Mouse (Mus musculus) midbrain, embryonic 10.5 days (tissue): ENCODE measurements around the gene Dab1. TPM values are rescaled to one million over a fixed set of nuclear protein-coding genes. Genes with fewer than 3 reads are reported as not detected.

ENCODE experiments used
- DNase-seq: peaks from one replicate; pipeline ENCODE4 v3.0.0-alpha.2; 2017; ENCODE audit warnings: low spot score
- H3K27ac ChIP-seq: fragments of 300-500 bp; sonication (generic); replicated peaks from 2 replicates; pipeline ENCODE4 v1.5.1; 2016; ENCODE audit warnings: mild to moderate bottlenecking
- H3K27me3 ChIP-seq: fragments of 300-500 bp; sonication (generic); 2 replicates; pipeline ENCODE4 v1.6.1; 2016; ENCODE audit warnings: low read depth, mild to moderate bottlenecking; ENCODE audit not compliant: poor library complexity, severe bottlenecking
- H3K36me3 ChIP-seq: fragments of 300-500 bp; sonication (generic); 2 replicates; pipeline ENCODE4 v1.6.1; 2016; ENCODE audit warnings: mild to moderate bottlenecking, moderate library complexity
- H3K4me1 ChIP-seq: fragments of 300-500 bp; sonication (generic); 2 replicates; pipeline ENCODE4 v1.6.1; 2016
- H3K4me3 ChIP-seq: fragments of 300-500 bp; sonication (generic); 2 replicates; pipeline ENCODE4 v1.5.1; 2016; ENCODE audit warnings: mild to moderate bottlenecking, moderate library complexity
- H3K9me3 ChIP-seq: fragments of 300-500 bp; sonication (generic); replicated peaks from 2 replicates; pipeline ENCODE4 v1.6.1; 2016; ENCODE audit warnings: mild to moderate bottlenecking
- WGBS: fragments of 180-500 bp; shearing (Covaris S2); methylation state at CpG from one replicate; pipeline ENCODE4 v1.1.7; 2016; 5-methylcytosine and 5-hydroxymethylcytosine counted together
- polyA plus RNA-seq: library from polyadenylated mRNA; unstranded; fragments of >200 nt; fragmentation: Nextera tagmentation; extraction: Ambion mirVana; gene quantifications from 2 replicates; pipeline ENCODE4 v1.2.1, GENCODE M21; 2016

Dab1 gene
- polyA plus RNA-seq, 1 experiment from 2014 or later, result 27.0 TPM

DNA sequence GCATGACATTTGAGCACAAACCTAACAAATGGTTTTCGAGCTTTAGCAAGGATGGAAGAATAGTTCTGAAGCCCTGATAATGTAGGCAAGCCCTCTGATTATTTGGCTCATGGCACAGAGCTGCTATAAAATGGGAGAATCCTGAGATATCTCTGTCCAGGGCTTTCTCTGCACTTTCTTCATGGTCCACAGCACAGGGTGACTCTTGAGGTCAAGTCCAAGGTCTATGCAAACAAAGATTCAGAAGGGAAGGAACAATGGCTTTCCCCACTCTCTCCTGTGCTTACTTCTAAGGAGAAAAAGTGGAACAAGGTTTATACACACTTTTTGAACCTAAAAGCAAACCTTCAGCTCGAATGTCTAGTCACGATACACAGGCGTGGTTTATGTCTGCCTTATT, 1061.3 kb downstream of the Dab1 start:
- peaks cover 15% of the 10 kb centered on the region; the same call in 1 of the 2 replicates for H3K4me1 ChIP-seq
- no peak for DNase-seq
- no peaks in the 10 kb centered on the region for H3K9me3 ChIP-seq
- no peak overlapping the region for H3K27ac ChIP-seq
- WGBS, result 89% methylated on average over 4 of the region's 4 CpGs
- H3K36me3 ChIP-seq, result no peaks in the 10 kb centered on the region
- no peak overlapping the region for H3K4me3 ChIP-seq
- no peaks in the 10 kb centered on the region for H3K27me3 ChIP-seq

DNA sequence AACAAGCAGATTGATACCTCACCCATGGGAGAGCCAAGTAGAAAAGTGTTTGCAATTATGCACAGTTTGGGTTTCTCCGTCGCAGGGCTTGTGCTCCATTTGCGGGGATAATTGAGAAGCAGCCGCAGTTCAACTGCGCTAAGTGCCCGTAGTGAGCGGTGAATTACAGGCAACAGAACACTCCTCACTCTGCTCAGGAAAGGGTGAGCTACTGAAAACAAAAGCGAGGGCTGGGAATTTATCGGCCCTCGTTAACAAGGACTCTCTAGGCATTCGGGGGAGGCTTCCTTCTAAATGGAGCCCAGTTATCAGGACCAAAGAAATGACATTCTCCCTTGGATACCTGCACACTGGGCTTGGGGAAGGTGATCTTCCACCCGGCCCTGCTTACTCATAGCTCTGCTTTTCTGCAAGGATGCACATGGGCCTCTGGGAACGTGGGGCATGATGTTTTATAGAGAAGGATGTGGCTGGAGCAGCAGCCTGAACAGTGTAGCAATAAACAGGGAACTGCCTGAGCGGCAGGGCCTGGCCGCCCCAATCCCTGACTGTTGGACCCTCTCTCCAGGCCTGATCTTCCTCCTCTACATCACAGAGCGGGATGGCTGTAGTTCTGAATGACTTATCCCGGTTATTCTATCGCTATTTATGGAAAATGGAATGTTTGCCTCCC, 1067.1 kb downstream of the Dab1 start:
- DNase-seq, result no peak
- no peaks in the 10 kb centered on the region for H3K9me3 ChIP-seq
- H3K27ac ChIP-seq, result no peak overlapping the region

DNA sequence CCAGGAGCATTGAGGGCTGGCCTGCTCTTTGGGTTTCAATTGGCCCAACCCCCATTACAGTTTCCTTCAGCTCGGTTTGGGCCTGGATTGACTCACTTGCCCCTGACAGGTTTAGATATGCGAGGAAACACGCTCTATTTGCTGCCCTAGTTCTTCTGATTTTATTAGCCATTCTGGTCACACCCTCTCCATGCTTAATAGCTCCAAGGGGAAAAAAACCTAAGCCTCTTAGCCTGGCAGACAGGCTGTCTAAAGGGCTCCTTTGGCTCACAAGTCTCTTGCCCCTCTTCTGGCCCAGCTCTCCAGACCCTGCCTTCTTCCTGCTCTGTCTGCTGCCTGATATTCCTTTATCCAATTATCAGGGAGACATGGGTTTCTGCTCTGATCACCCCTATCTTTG, 1069.9 kb downstream of the Dab1 start:
- H3K27me3 ChIP-seq, result no peaks in the 10 kb centered on the region
- H3K27ac ChIP-seq, result peak overlapping the region; percentile 7; the same call in 1 of the 2 replicates
- H3K36me3 ChIP-seq, result no peaks in the 10 kb centered on the region
- no peak overlapping the region for H3K4me3 ChIP-seq
- 56% methylated on average over 3 of the region's 3 CpGs for WGBS
- no peaks in the 10 kb centered on the region for H3K9me3 ChIP-seq
- peaks cover 20% of the 10 kb centered on the region for H3K4me1 ChIP-seq
- DNase-seq, result no peak

More for the DNA sequence above, 1067.1 kb downstream of the Dab1 start:
- Histone ChIP-seq H3K4me1 (peaks cover 20% of the 10 kb centered on the region), H3K27me3 (no peaks in the 10 kb centered on the region), H3K36me3 (no peaks in the 10 kb centered on the region), H3K4me3 (no peak overlapping the region)
- WGBS, result 73% methylated on average over 18 of the region's 18 CpGs

DNA sequence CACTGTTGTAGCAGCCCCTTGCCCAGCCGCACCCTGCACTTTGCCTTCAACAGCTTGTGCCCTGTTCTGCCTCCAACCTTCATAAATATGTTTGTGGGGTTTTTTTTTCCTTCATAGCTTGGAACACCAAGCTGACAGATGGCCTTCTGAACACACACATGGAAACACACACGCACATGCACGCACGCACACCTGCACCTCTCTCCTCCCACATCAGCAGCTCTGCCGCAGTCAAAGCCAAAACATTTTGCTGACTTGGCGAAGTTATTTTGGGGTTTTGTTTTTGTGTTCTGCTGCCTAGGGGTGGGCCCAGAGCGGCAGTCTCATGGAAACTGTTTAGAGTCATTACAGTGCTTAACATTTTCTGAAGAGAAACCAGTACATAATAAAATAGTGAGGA, 1071.9 kb downstream of the Dab1 start:
- no peak overlapping the region for H3K27ac ChIP-seq
- no peaks in the 10 kb centered on the region for H3K27me3 ChIP-seq
- WGBS, result 95% methylated on average over 7 of the region's 7 CpGs
- no peak overlapping the region for H3K4me3 ChIP-seq
- H3K36me3 ChIP-seq, result no peaks in the 10 kb centered on the region
- no peak for DNase-seq
- H3K9me3 ChIP-seq, result no peaks in the 10 kb centered on the region
- H3K4me1 ChIP-seq, result peaks cover 17% of the 10 kb centered on the region

DNA sequence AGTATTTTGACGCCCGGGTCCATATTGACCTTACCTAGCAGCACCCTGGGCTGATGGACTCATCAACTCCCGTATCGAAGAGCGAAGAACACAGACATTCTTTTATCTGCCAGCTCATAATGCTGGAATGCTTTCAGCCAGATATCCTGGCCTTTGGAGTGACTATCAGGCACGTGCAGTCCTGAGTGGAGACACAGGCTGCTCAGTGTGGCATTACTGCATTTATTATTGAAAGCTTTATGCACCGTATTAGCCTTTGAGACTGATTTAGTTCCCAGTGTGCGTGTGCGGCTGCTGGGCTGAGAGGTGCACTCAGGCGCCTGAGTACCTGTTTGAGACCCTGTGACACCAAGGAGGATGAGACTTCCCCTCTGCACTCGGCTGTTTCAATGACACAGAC, 1075.0 kb downstream of the Dab1 start:
- H3K27me3 ChIP-seq, result no peaks in the 10 kb centered on the region
- H3K27ac ChIP-seq, result no peak overlapping the region
- no peaks in the 10 kb centered on the region for H3K36me3 ChIP-seq
- no peak for DNase-seq
- peaks cover 8% of the 10 kb centered on the region for H3K4me1 ChIP-seq
- 92% methylated on average over 11 of the region's 11 CpGs for WGBS
- no peaks in the 10 kb centered on the region for H3K9me3 ChIP-seq
- no peak overlapping the region for H3K4me3 ChIP-seq

DNA sequence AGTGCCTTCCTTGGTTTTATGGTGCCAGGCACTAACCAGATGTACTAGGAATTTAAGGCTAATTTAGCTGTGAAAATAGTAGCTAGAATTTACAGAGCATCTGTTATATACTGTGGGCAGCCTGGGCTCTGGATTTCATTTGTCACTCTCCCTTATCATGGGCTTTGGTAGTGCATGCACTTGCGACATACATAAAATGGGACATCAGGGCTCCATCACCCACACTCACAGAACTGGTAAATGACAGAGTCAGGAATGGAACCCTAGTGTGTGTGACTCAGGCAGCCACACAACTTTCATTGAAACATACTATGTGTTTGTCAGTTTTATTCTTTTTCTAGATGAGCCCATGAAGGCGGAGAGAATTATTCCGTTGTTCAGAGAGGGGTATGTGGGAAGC, 1077.4 kb downstream of the Dab1 start:
- Histone ChIP-seq H3K9me3 (no peaks in the 10 kb centered on the region), H3K27me3 (no peaks in the 10 kb centered on the region), H3K27ac (no peak overlapping the region), H3K4me1 (peaks cover 7% of the 10 kb centered on the region; the same call in 1 of the 2 replicates), H3K36me3 (no peaks in the 10 kb centered on the region), H3K4me3 (no peak overlapping the region)
- DNase-seq, result no peak
- 93% methylated on average over 3 of the region's 3 CpGs for WGBS

DNA sequence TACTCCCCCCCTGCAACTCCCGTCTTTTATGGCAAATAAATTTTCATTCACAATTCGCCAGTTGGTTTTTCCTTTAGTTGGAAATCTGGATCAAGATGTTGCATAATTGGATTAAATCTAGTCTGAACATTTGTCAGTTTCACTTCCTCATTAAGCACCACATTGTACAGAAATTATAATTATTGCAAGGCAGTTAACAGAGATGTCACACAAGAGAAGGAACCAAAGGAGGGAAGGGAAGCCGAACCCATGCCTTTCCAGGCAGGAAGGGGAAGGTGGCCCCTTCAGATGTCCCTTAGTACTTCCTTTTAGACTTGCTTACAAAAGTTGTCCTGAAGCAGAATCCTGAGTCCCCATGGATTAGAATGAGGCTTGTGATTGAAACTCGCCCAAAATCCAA, 1078.5 kb downstream of the Dab1 start:
- DNase-seq, result no peak
- H3K27ac ChIP-seq, result no peak overlapping the region
- H3K4me1 ChIP-seq, result peaks cover 7% of the 10 kb centered on the region; the same call in 1 of the 2 replicates
- H3K36me3 ChIP-seq, result no peaks in the 10 kb centered on the region
- 86% methylated on average over 4 of the region's 4 CpGs for WGBS
- no peaks in the 10 kb centered on the region for H3K27me3 ChIP-seq
- no peak overlapping the region for H3K4me3 ChIP-seq
- no peaks in the 10 kb centered on the region for H3K9me3 ChIP-seq

DNA sequence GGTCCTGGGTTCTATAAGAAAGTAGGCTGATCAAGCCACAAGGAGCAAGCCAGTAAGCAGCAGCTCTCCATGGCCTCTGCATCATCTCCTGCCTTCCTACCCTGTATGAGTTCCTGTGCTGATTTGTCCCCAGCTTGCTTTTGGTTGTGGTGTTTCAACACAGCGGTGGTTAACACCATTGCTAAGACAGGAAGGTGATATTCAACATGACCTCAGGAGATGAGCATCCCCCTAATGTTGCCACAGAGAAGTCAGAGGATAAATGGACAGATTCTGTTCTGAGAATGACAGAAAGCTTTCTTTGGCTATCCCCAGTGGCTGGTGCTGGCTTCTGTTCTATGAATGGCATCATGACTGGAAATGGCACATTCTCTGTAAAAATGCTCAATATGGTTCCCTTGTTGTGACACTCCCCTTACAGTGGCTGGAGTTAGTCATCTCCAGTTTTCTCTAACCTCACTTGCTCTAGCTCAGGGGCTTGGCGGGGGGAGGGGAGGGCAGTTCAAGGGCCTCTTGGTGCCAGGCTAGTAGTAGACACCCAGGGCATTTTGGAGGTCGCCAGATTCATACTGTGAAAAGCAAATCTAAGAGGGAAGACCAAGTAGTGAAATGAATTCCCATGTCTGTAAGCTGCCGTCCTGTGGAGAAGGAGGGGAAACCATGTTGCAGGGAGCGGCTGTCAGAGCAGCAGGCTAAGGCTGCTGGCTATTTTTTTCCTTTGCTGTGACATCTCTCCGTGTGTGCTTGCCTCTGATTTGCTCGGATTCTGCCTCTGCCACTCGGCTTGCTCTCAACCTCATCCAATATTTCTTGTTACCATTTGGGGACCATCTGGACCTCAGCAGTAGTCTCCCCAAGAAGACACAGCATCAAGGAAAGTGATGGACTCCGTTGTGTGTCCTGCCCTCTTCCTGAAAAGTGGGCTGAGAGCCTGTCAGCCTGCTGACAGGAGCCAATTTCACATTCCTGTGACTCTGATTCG, 1086.8 kb downstream of the Dab1 start:
- no peaks in the 10 kb centered on the region for H3K9me3 ChIP-seq
- H3K36me3 ChIP-seq, result no peaks in the 10 kb centered on the region
- no peak overlapping the region for H3K4me3 ChIP-seq
- peak overlapping the region; percentile 38; the same call in 1 of the 2 replicates for H3K27ac ChIP-seq
- peak; percentile 20 for DNase-seq
- WGBS, result 67% methylated on average over 10 of the region's 10 CpGs
- peaks cover 8% of the 10 kb centered on the region; the same call in 1 of the 2 replicates for H3K27me3 ChIP-seq
- H3K4me1 ChIP-seq, result peaks cover 22% of the 10 kb centered on the region

DNA sequence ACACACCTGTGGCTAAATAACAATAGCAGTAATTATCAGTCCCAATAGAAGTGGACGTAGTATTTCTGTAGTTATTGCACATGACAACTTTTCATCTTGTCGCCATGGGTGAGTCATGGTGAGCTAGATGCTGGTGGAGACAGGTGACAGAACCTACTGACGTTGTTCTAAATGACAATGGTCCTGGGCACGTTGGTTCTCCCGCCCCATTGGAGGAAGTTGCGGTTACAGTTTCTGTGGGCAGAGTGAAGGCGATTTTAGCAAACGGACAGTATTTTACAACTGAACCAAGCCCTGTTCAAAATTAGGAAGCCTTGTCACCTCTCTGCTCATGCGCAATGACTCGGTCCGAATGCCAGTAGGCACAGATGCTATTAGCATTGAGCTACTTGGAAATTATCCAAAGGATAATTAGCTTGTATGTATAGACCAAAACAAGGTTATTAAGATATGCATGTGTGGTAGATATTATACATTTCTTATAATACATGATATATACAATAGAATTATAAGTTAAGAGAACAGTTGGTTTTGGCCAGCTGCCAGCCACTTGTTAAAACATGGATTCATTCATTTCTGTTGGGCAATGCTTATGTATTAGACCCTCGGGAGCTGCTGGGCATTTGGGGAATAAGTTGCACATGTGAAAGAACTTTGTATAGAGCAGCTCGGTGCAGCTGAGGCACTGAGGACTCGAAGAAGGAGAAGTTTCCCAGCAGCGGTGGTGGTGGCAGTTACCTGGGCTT, 1093.4 kb downstream of the Dab1 start:
- Histone ChIP-seq H3K4me3 (no peak overlapping the region), H3K27ac (no peak overlapping the region), H3K27me3 (peaks cover 8% of the 10 kb centered on the region; the same call in 1 of the 2 replicates), H3K36me3 (no peaks in the 10 kb centered on the region), H3K9me3 (no peaks in the 10 kb centered on the region), H3K4me1 (peaks cover 4% of the 10 kb centered on the region; the same call in 1 of the 2 replicates)
- WGBS, result 94% methylated on average over 15 of the region's 15 CpGs
- DNase-seq, result no peak

DNA sequence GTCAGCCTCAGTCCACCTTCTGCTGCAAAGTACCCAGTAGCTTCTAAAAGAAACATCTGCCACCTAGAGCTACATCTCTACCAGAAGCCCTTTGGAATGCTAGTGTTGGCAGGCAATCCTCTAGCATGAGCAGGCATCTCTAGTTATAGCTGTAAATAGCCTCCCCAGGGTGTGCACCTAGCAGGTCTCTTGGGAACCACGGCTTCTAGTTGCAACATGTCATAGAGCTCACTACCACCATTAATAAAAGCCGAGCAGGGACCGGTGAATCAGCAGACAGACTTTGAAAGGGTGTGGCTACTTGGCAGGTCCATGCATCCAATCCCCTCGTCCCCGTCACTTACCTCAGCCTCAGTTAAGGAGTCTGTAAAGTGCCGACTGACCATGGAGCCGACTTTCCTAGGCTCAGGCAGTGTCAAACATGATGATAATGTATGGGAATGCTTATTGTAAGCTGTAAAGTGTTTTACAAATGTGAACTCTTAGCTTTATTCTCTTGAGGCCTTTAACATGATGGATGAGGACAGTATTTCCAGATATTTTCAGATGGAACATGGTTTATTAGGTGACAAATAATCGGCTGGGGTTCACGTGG, 1095.9 kb downstream of the Dab1 start:
- DNase-seq, result no peak
- no peaks in the 10 kb centered on the region for H3K9me3 ChIP-seq
- no peaks in the 10 kb centered on the region for H3K36me3 ChIP-seq
- H3K27me3 ChIP-seq, result no peaks in the 10 kb centered on the region
- no peak overlapping the region for H3K4me3 ChIP-seq
- peaks cover 23% of the 10 kb centered on the region for H3K4me1 ChIP-seq
- no peak overlapping the region for H3K27ac ChIP-seq
- 94% methylated on average over 9 of the region's 9 CpGs for WGBS

DNA sequence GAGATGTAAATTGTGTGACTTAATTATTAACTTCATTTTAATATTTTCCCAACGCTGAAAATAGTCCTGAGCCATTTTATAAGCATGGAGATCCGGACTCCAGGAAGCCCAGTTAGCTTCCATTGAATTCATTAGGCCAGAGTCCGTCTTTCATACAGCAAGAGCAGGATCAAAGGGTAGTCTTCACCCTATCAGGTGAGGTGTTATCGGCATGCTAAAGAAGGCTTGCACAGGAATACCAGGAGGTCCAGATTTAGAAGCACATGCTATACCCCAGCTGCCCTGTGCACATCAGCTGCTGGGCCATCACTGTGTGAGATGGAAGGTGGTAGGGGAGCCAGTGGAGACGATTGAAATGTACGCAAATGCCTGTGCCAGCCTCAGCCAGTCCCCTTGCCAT, 1096.7 kb downstream of the Dab1 start:
- H3K27me3 ChIP-seq, result no peaks in the 10 kb centered on the region
- no peak overlapping the region for H3K4me3 ChIP-seq
- 86% methylated on average over 6 of the region's 6 CpGs for WGBS
- H3K4me1 ChIP-seq, result peaks cover 26% of the 10 kb centered on the region
- H3K27ac ChIP-seq, result no peak overlapping the region
- no peaks in the 10 kb centered on the region for H3K36me3 ChIP-seq
- no peaks in the 10 kb centered on the region for H3K9me3 ChIP-seq
- no peak for DNase-seq

DNA sequence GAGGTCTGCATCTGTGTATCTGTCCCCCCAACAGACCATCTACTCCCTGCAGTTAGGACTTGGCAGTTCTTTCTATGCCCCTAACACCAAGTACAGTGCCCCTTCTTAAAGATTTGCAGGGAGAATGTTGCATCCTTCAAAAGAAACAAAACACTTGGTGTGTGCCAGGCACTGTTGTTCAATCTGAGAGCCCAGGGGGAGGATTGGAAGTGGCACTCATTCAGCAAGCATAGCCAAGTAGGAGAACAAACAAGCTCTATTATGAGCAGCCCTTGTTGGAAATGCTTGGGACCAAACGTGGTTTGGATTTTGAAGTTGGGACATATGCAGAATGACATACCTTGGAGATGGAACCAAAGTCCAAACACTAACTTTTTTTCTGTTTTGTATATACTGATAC, 1097.3 kb downstream of the Dab1 start:
- no peak for DNase-seq
- no peaks in the 10 kb centered on the region for H3K27me3 ChIP-seq
- no peaks in the 10 kb centered on the region for H3K9me3 ChIP-seq
- H3K4me3 ChIP-seq, result no peak overlapping the region
- H3K4me1 ChIP-seq, result peaks cover 26% of the 10 kb centered on the region
- H3K36me3 ChIP-seq, result no peaks in the 10 kb centered on the region
- WGBS, result 84% methylated on average over 1 of the region's 1 CpGs
- H3K27ac ChIP-seq, result no peak overlapping the region
